Comparison of ENCODE assay signal across 27 mouse cellular contexts in genomic region chr3:69278648-69279047, GRCm38 (mm10). TPM values are rescaled to one million over a fixed set of nuclear protein-coding genes. Genes with fewer than 3 reads are reported as not detected.
DNase-seq lines count a peak whose midpoint lies in the region; ATAC-seq lines count a peak whose summit lies in the region.
"Had no signal": no experiment of that assay in that cellular context is flagged by ENCODE, and none has a peak within 500 bp of the region (broad histone marks: within the 10 kb centered on the region; RNA-seq: fewer than 3 reads in every experiment).

No protein-coding gene starts in this region.

- no peak overlapping the region for H3K4me3 ChIP-seq in hindbrain, embryonic 16.5 days (ENCODE audit: low read length)
- no peak overlapping the region for H3K4me3 ChIP-seq in kidney, embryonic 14.5 days (ENCODE audit: low read length)
- H3K4me3 ChIP-seq: embryonic facial prominence, embryonic 10.5 days; embryonic facial prominence, embryonic 12.5 days; forebrain, embryonic 10.5 days; forebrain, embryonic 12.5 days had no signal

- no peak overlapping the region for H3K9ac ChIP-seq in hindbrain, embryonic 16.5 days (ENCODE audit: low read depth, low read length)
- no peak overlapping the region for H3K9ac ChIP-seq in kidney, embryonic 14.5 days (ENCODE audit: low read depth, low read length)
- H3K9ac ChIP-seq: embryonic facial prominence, embryonic 12.5 days; forebrain, embryonic 12.5 days had no signal

- H3K27me3 ChIP-seq in hindbrain, embryonic 16.5 days (replicated peaks; ENCODE audit: control insufficient read depth, insufficient read depth, low read length) = no peaks in the 10 kb centered on the region
- H3K27me3 ChIP-seq in kidney, embryonic 14.5 days (ENCODE audit: control insufficient read depth, insufficient read depth, low read length) = no peaks in the 10 kb centered on the region
- H3K27me3 ChIP-seq: embryonic facial prominence, embryonic 12.5 days; forebrain, embryonic 12.5 days had no signal

- no peaks in the 10 kb centered on the region for H3K36me3 ChIP-seq in hindbrain, embryonic 16.5 days (ENCODE audit: control insufficient read depth, insufficient read depth, low read length)
- no peaks in the 10 kb centered on the region for H3K36me3 ChIP-seq in kidney, embryonic 14.5 days (ENCODE audit: control insufficient read depth, insufficient read depth, low read length)
- H3K36me3 ChIP-seq: embryonic facial prominence, embryonic 10.5 days; embryonic facial prominence, embryonic 12.5 days; forebrain, embryonic 10.5 days; forebrain, embryonic 12.5 days had no signal

- no peak overlapping the region for H3K27ac ChIP-seq in hindbrain, embryonic 16.5 days (ENCODE audit: low read depth, low read length)
- no peak overlapping the region for H3K27ac ChIP-seq in kidney, embryonic 14.5 days (ENCODE audit: low read depth, low read length)
- H3K27ac ChIP-seq: embryonic facial prominence, embryonic 10.5 days; embryonic facial prominence, embryonic 12.5 days; forebrain, embryonic 10.5 days; forebrain, embryonic 12.5 days had no signal

- peak; percentile 6 for DNase-seq in MEL-GATA-1-ER (ENCODE audit: extremely low read depth, low read depth)
- DNase-seq in spleen, adult 12 weeks (ENCODE audit: low spot score) = no peak
- DNase-seq: adrenal gland, adult 2 months; adrenal gland, postnatal 10 days; adrenal gland, postnatal 25 days; cerebellum, adult 11 months; cerebellum, adult 18-20 months; cerebellum, adult 8-10 months; cerebellum, adult 9-11 months; cerebellum, postnatal 14 days; cerebellum, postnatal 36 days had no signal

- H3K9me3 ChIP-seq in hindbrain, embryonic 16.5 days (ENCODE audit: control insufficient read depth, low read length) = peaks cover 3% of the 10 kb centered on the region; the same call in 1 of the 2 replicates
- H3K9me3 ChIP-seq in kidney, embryonic 14.5 days (ENCODE audit: control insufficient read depth, low read length) = no peaks in the 10 kb centered on the region
- H3K9me3 ChIP-seq: embryonic facial prominence, embryonic 10.5 days; embryonic facial prominence, embryonic 12.5 days; forebrain, embryonic 10.5 days; forebrain, embryonic 12.5 days had no signal

- peak; percentile 55; the same call in 1 of the 2 replicates for ATAC-seq in megakaryocyte progenitor cell, adult 5-6 weeks (replicated peaks; ENCODE audit: poor library complexity)
- ATAC-seq in hindbrain, embryonic 16.5 days = no peak
- ATAC-seq in kidney, embryonic 14.5 days (ENCODE audit: low FRiP score, low TSS enrichment) = no peak
- ATAC-seq: forebrain, embryonic 14.5 days; forebrain, embryonic 16.5 days had no signal

- H3K4me1 ChIP-seq in hindbrain, embryonic 16.5 days (ENCODE audit: control insufficient read depth, insufficient read depth, low read depth, low read length) = peaks cover 6% of the 10 kb centered on the region
- no peaks in the 10 kb centered on the region for H3K4me1 ChIP-seq in kidney, embryonic 14.5 days (ENCODE audit: control insufficient read depth, insufficient read depth, low read length)
- H3K4me1 ChIP-seq: embryonic facial prominence, embryonic 10.5 days had no signal

- no peak overlapping the region for H3K4me2 ChIP-seq in hindbrain, embryonic 16.5 days (ENCODE audit: low read length)
- H3K4me2 ChIP-seq in kidney, embryonic 14.5 days (replicated peaks; ENCODE audit: low read depth, low read length) = no peak overlapping the region
- H3K4me2 ChIP-seq: embryonic facial prominence, embryonic 12.5 days; forebrain, embryonic 12.5 days had no signal

- 93% methylated on average over 6 of the region's 6 CpGs for WGBS in hindbrain, embryonic 16.5 days
- WGBS in kidney, embryonic 14.5 days = 89% methylated on average over 6 of the region's 6 CpGs

RNA-seq across cellular contexts. Expression of gene Ppm1l, which starts 38.0 kb away (rescaled TPM):
- total RNA-seq in megakaryocyte progenitor cell, adult 5-6 weeks (2015) = 2.2 TPM in 2 replicates
- 1.5 and 2.0 TPM in 2 replicates for total RNA-seq in megakaryocyte progenitor cell, adult 5-6 weeks (2017)
- 19.1 and 20.8 TPM in 2 replicates for polyA plus RNA-seq in hindbrain, embryonic 16.5 days (2015; fragmentation: Nextera tagmentation; extraction: Ambion mirVana)
- 4.8 and 6.7 TPM in 2 replicates for polyA plus RNA-seq in kidney, embryonic 14.5 days (2014; fragmentation: Nextera tagmentation; extraction: Ambion mirVana)

RNA-seq across cellular contexts. Expression of gene Arl14, which starts 56.4 kb away (rescaled TPM):
- not detected in 2 replicates for total RNA-seq in megakaryocyte progenitor cell, adult 5-6 weeks (2015)
- total RNA-seq in megakaryocyte progenitor cell, adult 5-6 weeks (2017) = not detected in 2 replicates
- not detected in 2 replicates for polyA plus RNA-seq in hindbrain, embryonic 16.5 days (2015; fragmentation: Nextera tagmentation; extraction: Ambion mirVana)
- polyA plus RNA-seq in kidney, embryonic 14.5 days (2014; fragmentation: Nextera tagmentation; extraction: Ambion mirVana) = not detected in 2 replicates
- total RNA-seq: adrenal gland, adult 2 months; adrenal gland, postnatal 10 days; adrenal gland, postnatal 25 days; adrenal gland, postnatal 4 days; common myeloid progenitor, adult 5-6 weeks; ES-E14 had no signal
- polyA plus RNA-seq: adrenal gland, adult 2 months; brain, embryonic 14.5 days; C2C12; embryonic facial prominence, embryonic 10.5 days; embryonic facial prominence, embryonic 12.5 days; embryonic facial prominence, embryonic 14.5 days; forebrain, embryonic 10.5 days; forebrain, embryonic 12.5 days; forebrain, embryonic 14.5 days; forebrain, embryonic 16.5 days; frontal cortex, adult 2 months had no signal
